Mouse (Mus musculus): Measurements from ENCODE around the gene Ropn1. TPM values are rescaled to one million over a fixed set of nuclear protein-coding genes. Genes with fewer than 3 reads are reported as not detected.
A peak's percentile ranks its signal among the peaks of the same experiment; 100 is the strongest.

The Ropn1 gene
- polyA plus RNA-seq, 1 experiment: 0.33 TPM

- no peak overlapping the region for H3K4me3 ChIP-seq (replicated peaks; ENCODE audit: insufficient read depth, low read depth, low read length)
- TF ChIP-seq CTCF (IDR thresholded peaks at IDR 0.05; ENCODE audit: borderline replicate concordance, insufficient read depth, low read depth, low read length) (peak; percentile 37; the same call in 1 of the 2 replicates), POLR2A (IDR thresholded peaks at IDR 0.05; ENCODE audit: borderline replicate concordance, insufficient read depth, low read length) (no peak)
- H3K4me1 ChIP-seq (ENCODE audit: control insufficient read depth, insufficient read depth, low read length): no peaks in the 10 kb centered on the region
- no peak overlapping the region for H3K27ac ChIP-seq (ENCODE audit: insufficient read depth, low read length)
- no peak for DNase-seq
- 71% methylated on average over 3 of the region's 3 CpGs for WGBS
- H3K27me3 ChIP-seq (ENCODE audit: control insufficient read depth, insufficient read depth, low read length): no peaks in the 10 kb centered on the region
These were observed 61.8 kb downstream of the Ropn1 start for GRCm38 (mm10) chr16:34711481-34711880.

GRCm38 (mm10) chr16:34725156-34725555 lies 75.4 kb downstream of the Ropn1 start:
- no peak for DNase-seq
- H3K4me1 ChIP-seq (ENCODE audit: control insufficient read depth, insufficient read depth, low read length): no peaks in the 10 kb centered on the region
- WGBS: 98% methylated on average over 3 of the region's 3 CpGs
- no peak overlapping the region for H3K4me3 ChIP-seq (replicated peaks; ENCODE audit: insufficient read depth, low read depth, low read length)
- no peak for TF ChIP-seq CTCF (IDR thresholded peaks at IDR 0.05; ENCODE audit: borderline replicate concordance, insufficient read depth, low read depth, low read length)
- no peak for TF ChIP-seq POLR2A (IDR thresholded peaks at IDR 0.05; ENCODE audit: borderline replicate concordance, insufficient read depth, low read length)
- no peak overlapping the region for H3K27ac ChIP-seq (ENCODE audit: insufficient read depth, low read length)
- no peaks in the 10 kb centered on the region for H3K27me3 ChIP-seq (ENCODE audit: control insufficient read depth, insufficient read depth, low read length)

Other genes starting within 250 kb of the Ropn1 start
- gene Kalrn, start 76.4 kb upstream of the Ropn1 start, polyA plus RNA-seq (2012; rRNA removed): 17.9 and 19.7 TPM in 2 replicates
- 2.6 and 3.1 TPM in 2 replicates for gene Ccdc14, start 40.7 kb downstream of the Ropn1 start, polyA plus RNA-seq (2012; rRNA removed)
- 6.3 and 6.5 TPM in 2 replicates for gene Mylk, start 95.3 kb downstream of the Ropn1 start, polyA plus RNA-seq (2012; rRNA removed)

All from cerebellum, adult 2 months (tissue).